Mouse (Mus musculus) lung, postnatal 0 days (tissue): ENCODE results near the gene BC030867.

ENCODE experiments used
- CTCF ChIP-seq: IDR thresholded peaks from 2 replicates; pipeline ENCODE4 v1.5.1; 2016; ENCODE audit warnings: antibody characterized with exemption, mild to moderate bottlenecking
- EP300 ChIP-seq: IDR thresholded peaks from 2 replicates; pipeline ENCODE4 v1.6.1; 2016; ENCODE audit warnings: antibody characterized with exemption, mild to moderate bottlenecking, control low read depth

GRCm38 (mm10) chr11:102219994-102220346 lies 28.7 kb upstream of the BC030867 start:
- no peak for TF ChIP-seq EP300
- no peak for TF ChIP-seq CTCF
